Mouse (Mus musculus) midbrain, embryonic 12.5 days (tissue): ENCODE results near the gene Dync1li2. TPM values are rescaled to one million over a fixed set of nuclear protein-coding genes. Genes with fewer than 3 reads are reported as not detected.

Experiments used
- ATAC-seq: fragments of 200-750 bp; cut with Nextera tagmentation; 2 replicates; pipeline ENCODE4 v1.8.0; 2017; ENCODE audit warnings: low read depth, moderate TSS enrichment, moderate library complexity; ENCODE audit not compliant: low FRiP score
- H3K27ac ChIP-seq: fragments of 300-500 bp; sonication (generic); replicated peaks from 2 replicates; pipeline ENCODE4 v1.5.1; 2016; ENCODE audit warnings: mild to moderate bottlenecking
- H3K27me3 ChIP-seq: fragments of 300-500 bp; sonication (generic); 2 replicates; pipeline ENCODE4 v1.6.1; 2016; ENCODE audit warnings: mild to moderate bottlenecking
- H3K36me3 ChIP-seq: fragments of 300-500 bp; sonication (generic); 2 replicates; pipeline ENCODE4 v1.6.1; 2016
- H3K4me1 ChIP-seq: fragments of 300-500 bp; sonication (generic); 2 replicates; pipeline ENCODE4 v1.6.1; 2016
- H3K4me2 ChIP-seq: fragments of 300-500 bp; sonication (generic); replicated peaks from 2 replicates; pipeline ENCODE4 v1.6.1; 2016; ENCODE audit warnings: mild to moderate bottlenecking, moderate library complexity
- H3K4me3 ChIP-seq: fragments of 300-500 bp; sonication (generic); 2 replicates; pipeline ENCODE4 v1.5.1; 2016; ENCODE audit warnings: mild to moderate bottlenecking
- H3K9ac ChIP-seq: fragments of 300-500 bp; sonication (generic); replicated peaks from 2 replicates; pipeline ENCODE4 v1.6.1; 2016; ENCODE audit warnings: mild to moderate bottlenecking, moderate library complexity
- H3K9me3 ChIP-seq: fragments of 300-500 bp; sonication (generic); 2 replicates; pipeline ENCODE4 v1.6.1; 2016; ENCODE audit warnings: mild to moderate bottlenecking
- WGBS: fragments of 180-500 bp; shearing (Covaris S2); methylation state at CpG from one replicate; pipeline ENCODE4 v1.1.7; 2016; 5-methylcytosine and 5-hydroxymethylcytosine counted together
- polyA plus RNA-seq: library from polyadenylated mRNA; unstranded; fragments of >200 nt; fragmentation: Nextera tagmentation; extraction: Ambion mirVana; gene quantifications from 2 replicates; pipeline ENCODE4 v1.2.1, GENCODE M21; 2016

The Dync1li2 gene
- polyA plus RNA-seq, 1 experiment from 2014 or later, result 132 TPM

DNA sequence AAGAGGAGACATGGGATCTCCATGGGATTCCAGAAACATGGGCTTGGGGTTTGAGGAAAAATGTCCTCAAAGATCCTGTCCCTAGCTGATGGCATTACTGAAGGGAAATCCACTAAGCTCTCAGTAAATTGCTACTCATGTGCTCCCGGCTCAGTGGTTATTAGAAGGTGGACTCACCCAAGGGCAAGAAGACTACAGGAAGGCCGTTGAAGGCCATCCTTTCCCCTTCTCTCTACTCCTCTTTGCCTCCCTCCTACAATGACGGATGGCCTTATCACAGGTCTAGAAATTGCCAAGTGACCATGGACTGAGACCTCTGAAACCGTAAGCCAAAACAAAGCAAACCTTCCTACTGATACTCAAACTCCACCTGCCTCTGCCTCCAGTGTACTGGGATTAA lies 6.3 kb downstream of the Dync1li2 start:
- no peak overlapping the region for H3K4me3 ChIP-seq
- no peak for ATAC-seq
- H3K27ac ChIP-seq, result peak overlapping the region; percentile 31; the same call in 1 of the 2 replicates
- no peak overlapping the region for H3K4me2 ChIP-seq
- no peak overlapping the region for H3K9ac ChIP-seq
- WGBS, result 96% methylated on average over 4 of the region's 4 CpGs
- H3K9me3 ChIP-seq, result no peaks in the 10 kb centered on the region
- H3K27me3 ChIP-seq, result no peaks in the 10 kb centered on the region
- H3K4me1 ChIP-seq, result peaks cover 16% of the 10 kb centered on the region
- H3K36me3 ChIP-seq, result peaks cover 86% of the 10 kb centered on the region

DNA sequence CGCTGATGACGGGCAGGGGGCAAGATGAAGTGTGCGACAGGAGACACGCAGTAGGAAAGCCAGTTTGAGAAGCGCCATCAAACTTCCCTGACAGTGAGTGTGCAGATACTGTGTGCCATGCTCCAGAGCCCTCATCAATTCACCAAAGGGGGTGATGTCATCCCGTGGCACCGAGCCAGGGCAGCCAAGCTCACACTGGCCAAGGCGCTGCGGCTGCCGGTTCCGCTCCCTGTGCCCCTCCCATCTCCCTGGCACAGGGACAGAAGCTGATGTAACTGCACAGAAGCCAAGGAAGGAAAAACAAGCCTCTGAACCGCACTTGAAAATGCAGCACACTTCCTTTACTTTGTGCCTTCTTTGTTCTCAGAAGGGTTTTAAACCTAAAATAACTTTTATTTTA lies 6.8 kb downstream of the Dync1li2 start:
- Histone ChIP-seq H3K36me3 (peaks cover 92% of the 10 kb centered on the region), H3K4me3 (no peak overlapping the region), H3K4me1 (peaks cover 11% of the 10 kb centered on the region), H3K9me3 (no peaks in the 10 kb centered on the region), H3K27ac (0 out of 2 replicates have a peak overlapping the region, but pooled peaks have one; percentile 31), H3K27me3 (no peaks in the 10 kb centered on the region), H3K9ac (no peak overlapping the region), H3K4me2 (no peak overlapping the region)
- WGBS, result 80% methylated on average over 12 of the region's 12 CpGs
- ATAC-seq, result peak; percentile 92

- Histone ChIP-seq H3K27me3 (no peaks in the 10 kb centered on the region), H3K9me3 (no peaks in the 10 kb centered on the region), H3K36me3 (peaks cover 97% of the 10 kb centered on the region), H3K9ac (no peak overlapping the region), H3K4me2 (no peak overlapping the region), H3K27ac (no peak overlapping the region), H3K4me1 (peaks cover 5% of the 10 kb centered on the region; the same call in 1 of the 2 replicates), H3K4me3 (no peak overlapping the region)
- ATAC-seq, result no peak
- WGBS, result 88% methylated on average over 18 of the region's 18 CpGs
These were observed 8.0 kb downstream of the Dync1li2 start for GRCm38 (mm10) chr8:104434826-104435354.

DNA sequence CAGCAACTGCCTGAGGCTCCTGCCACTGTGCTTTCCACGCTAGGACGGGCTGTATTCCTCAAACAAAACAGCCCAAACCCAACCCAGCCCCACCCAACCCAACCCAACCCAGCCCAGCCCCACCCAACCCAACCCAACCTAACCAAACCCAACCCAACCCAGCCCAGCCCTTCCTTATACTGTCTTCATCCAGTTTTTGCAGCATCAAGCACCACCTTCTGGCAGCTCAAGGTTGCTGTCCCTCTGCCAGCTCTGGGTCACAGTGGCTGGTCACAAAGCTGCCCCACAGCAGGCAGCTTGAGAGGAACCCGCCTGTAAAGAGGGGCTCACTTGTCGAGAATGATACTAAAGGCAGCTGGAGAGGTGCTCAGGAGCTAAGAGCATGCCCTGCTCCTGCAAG lies 8.6 kb downstream of the Dync1li2 start:
- Histone ChIP-seq H3K4me1 (peaks cover 5% of the 10 kb centered on the region; the same call in 1 of the 2 replicates), H3K9ac (no peak overlapping the region), H3K27ac (no peak overlapping the region), H3K27me3 (no peaks in the 10 kb centered on the region), H3K4me2 (no peak overlapping the region), H3K4me3 (no peak overlapping the region), H3K9me3 (no peaks in the 10 kb centered on the region), H3K36me3 (peaks cover 97% of the 10 kb centered on the region)
- 84% methylated on average over 4 of the region's 4 CpGs for WGBS
- ATAC-seq, result no peak

- 97% methylated on average over 5 of the region's 5 CpGs for WGBS
- H3K36me3 ChIP-seq, result peaks cover 97% of the 10 kb centered on the region
- no peak overlapping the region for H3K9ac ChIP-seq
- H3K9me3 ChIP-seq, result no peaks in the 10 kb centered on the region
- H3K27me3 ChIP-seq, result no peaks in the 10 kb centered on the region
- H3K4me1 ChIP-seq, result peaks cover 5% of the 10 kb centered on the region; the same call in 1 of the 2 replicates
- H3K4me2 ChIP-seq, result no peak overlapping the region
- ATAC-seq, result no peak
- H3K27ac ChIP-seq, result no peak overlapping the region
- no peak overlapping the region for H3K4me3 ChIP-seq
These were observed 9.5 kb downstream of the Dync1li2 start for GRCm38 (mm10) chr8:104433191-104433842.

DNA sequence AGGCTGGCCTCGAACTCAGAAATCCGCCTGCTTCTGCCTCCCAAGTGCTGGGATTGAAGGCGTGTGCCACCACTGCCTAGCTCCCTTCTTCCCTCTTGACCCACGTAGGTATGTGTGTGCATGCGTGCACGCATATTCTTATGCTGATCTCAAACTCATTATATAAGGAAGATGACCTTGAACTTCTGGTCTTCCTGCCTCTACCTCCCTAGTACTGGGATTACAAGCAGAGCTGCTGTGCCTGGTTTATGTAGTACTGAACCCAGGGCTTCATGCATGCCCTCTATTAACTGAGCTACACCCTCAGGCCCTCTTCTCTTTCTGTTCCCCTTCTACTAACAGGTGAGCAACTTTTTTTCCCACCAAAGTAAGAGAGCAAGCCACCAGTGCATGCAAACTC lies 10.2 kb downstream of the Dync1li2 start:
- 98% methylated on average over 6 of the region's 6 CpGs for WGBS

GRCm38 (mm10) chr8:104430230-104430629 lies 12.6 kb downstream of the Dync1li2 start:
- peaks cover 3% of the 10 kb centered on the region; the same call in 1 of the 2 replicates for H3K4me1 ChIP-seq
- no peaks in the 10 kb centered on the region for H3K27me3 ChIP-seq
- no peak overlapping the region for H3K4me2 ChIP-seq
- 87% methylated on average over 7 of the region's 7 CpGs for WGBS
- no peak for ATAC-seq
- no peaks in the 10 kb centered on the region for H3K9me3 ChIP-seq
- no peak overlapping the region for H3K4me3 ChIP-seq
- no peak overlapping the region for H3K27ac ChIP-seq
- peaks cover 99% of the 10 kb centered on the region for H3K36me3 ChIP-seq
- H3K9ac ChIP-seq, result no peak overlapping the region

More for the DNA sequence above, 10.2 kb downstream of the Dync1li2 start:
- Histone ChIP-seq H3K4me2 (no peak overlapping the region), H3K9ac (no peak overlapping the region), H3K27ac (no peak overlapping the region), H3K4me3 (no peak overlapping the region), H3K27me3 (no peaks in the 10 kb centered on the region), H3K9me3 (no peaks in the 10 kb centered on the region), H3K4me1 (peaks cover 5% of the 10 kb centered on the region; the same call in 1 of the 2 replicates), H3K36me3 (peaks cover 99% of the 10 kb centered on the region)
- ATAC-seq, result no peak

DNA sequence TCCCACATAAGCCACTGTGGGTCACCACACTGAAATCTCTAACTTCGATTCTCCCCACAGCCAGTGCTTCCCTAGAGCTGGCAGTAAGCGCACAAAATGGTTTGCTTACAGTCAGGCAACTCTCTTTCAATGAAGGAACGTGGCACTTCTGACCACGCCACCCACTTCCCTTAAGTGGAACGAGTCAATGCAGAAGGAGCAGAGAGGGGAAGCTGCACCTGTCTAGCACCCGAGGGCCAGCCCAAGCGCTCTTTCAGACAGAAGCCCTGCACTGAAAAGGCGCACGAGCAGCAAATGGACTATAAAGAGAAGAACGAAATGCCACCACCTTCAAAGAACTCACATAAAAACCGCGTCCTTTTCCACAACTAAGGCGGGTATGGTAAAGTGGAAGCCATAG lies 15.1 kb downstream of the Dync1li2 start:
- ATAC-seq, result no peak
- Histone ChIP-seq H3K27ac (no peak overlapping the region), H3K4me1 (no peaks in the 10 kb centered on the region), H3K9me3 (no peaks in the 10 kb centered on the region), H3K27me3 (no peaks in the 10 kb centered on the region), H3K4me2 (no peak overlapping the region), H3K36me3 (peaks cover 98% of the 10 kb centered on the region), H3K9ac (no peak overlapping the region), H3K4me3 (no peak overlapping the region)
- 94% methylated on average over 13 of the region's 13 CpGs for WGBS

DNA sequence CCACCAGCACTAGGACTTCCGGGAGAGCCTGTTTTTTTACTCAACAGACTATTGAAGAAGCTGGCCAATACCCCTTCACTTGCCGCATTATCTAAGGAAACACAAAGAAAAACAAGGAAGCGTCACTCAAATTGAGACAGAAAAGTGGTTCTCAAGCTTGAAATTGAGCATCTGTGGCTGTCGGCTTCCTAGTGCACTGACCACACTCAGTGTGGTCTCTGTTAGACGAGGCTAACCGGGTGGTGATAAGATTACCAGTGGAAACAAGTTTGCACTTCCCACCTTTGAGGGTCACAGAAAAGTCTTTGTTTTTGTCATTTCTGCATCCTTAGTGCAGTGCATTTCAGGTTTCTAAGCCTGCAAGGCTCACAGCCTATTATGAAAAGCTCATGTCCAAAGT lies 20.5 kb downstream of the Dync1li2 start:
- no peaks in the 10 kb centered on the region for H3K27me3 ChIP-seq
- no peak for ATAC-seq
- 93% methylated on average over 6 of the region's 6 CpGs for WGBS

GRCm38 (mm10) chr8:104416022-104416421 lies 26.8 kb downstream of the Dync1li2 start:
- no peaks in the 10 kb centered on the region for H3K27me3 ChIP-seq

More for the DNA sequence above, 20.5 kb downstream of the Dync1li2 start:
- no peaks in the 10 kb centered on the region for H3K4me1 ChIP-seq
- H3K27ac ChIP-seq, result no peak overlapping the region
- H3K9ac ChIP-seq, result no peak overlapping the region
- H3K4me2 ChIP-seq, result no peak overlapping the region
- H3K4me3 ChIP-seq, result no peak overlapping the region
- H3K9me3 ChIP-seq, result no peaks in the 10 kb centered on the region
- H3K36me3 ChIP-seq, result peaks cover 95% of the 10 kb centered on the region

GRCm38 (mm10) chr8:104414204-104414603 lies 28.6 kb downstream of the Dync1li2 start:
- no peak overlapping the region for H3K4me2 ChIP-seq
- no peak for ATAC-seq
- H3K27me3 ChIP-seq, result no peaks in the 10 kb centered on the region
- no peaks in the 10 kb centered on the region for H3K9me3 ChIP-seq
- no peak overlapping the region for H3K27ac ChIP-seq
- no peaks in the 10 kb centered on the region for H3K4me1 ChIP-seq
- H3K36me3 ChIP-seq, result peaks cover 21% of the 10 kb centered on the region
- no peak overlapping the region for H3K9ac ChIP-seq
- WGBS, result 59% methylated on average over 3 of the region's 3 CpGs
- no peak overlapping the region for H3K4me3 ChIP-seq

More at GRCm38 (mm10) chr8:104416022-104416421, 26.8 kb downstream of the Dync1li2 start:
- no peak overlapping the region for H3K4me3 ChIP-seq
- H3K4me1 ChIP-seq, result no peaks in the 10 kb centered on the region
- H3K4me2 ChIP-seq, result no peak overlapping the region
- peaks cover 39% of the 10 kb centered on the region for H3K36me3 ChIP-seq
- no peaks in the 10 kb centered on the region for H3K9me3 ChIP-seq
- H3K27ac ChIP-seq, result no peak overlapping the region
- 88% methylated on average over 6 of the region's 6 CpGs for WGBS
- H3K9ac ChIP-seq, result no peak overlapping the region
- ATAC-seq, result no peak

DNA sequence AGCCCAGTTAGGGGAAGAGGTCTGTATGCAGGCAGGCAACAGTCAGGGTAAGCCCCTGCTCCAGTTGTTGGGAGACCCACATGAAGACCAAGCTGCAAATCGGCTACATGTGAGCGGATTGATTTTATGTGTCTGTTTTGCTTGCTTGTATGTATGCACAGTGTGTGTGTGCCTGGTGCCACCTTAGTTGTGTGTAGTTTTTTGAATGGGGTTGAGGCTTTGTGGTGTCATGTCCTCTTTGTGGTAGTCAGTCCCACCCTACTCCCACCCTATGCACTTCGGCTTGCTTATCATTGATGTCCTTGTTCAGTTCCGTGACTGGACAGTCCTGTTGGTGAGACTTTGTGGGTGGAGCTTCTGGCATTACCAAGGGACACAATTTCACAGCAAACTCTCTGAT lies 29.1 kb downstream of the Dync1li2 start:
- Histone ChIP-seq H3K9me3 (no peaks in the 10 kb centered on the region), H3K9ac (no peak overlapping the region), H3K27me3 (no peaks in the 10 kb centered on the region), H3K36me3 (peaks cover 17% of the 10 kb centered on the region), H3K27ac (no peak overlapping the region), H3K4me2 (no peak overlapping the region), H3K4me1 (no peaks in the 10 kb centered on the region), H3K4me3 (no peak overlapping the region)
- WGBS, result 79% methylated on average over 4 of the region's 4 CpGs
- ATAC-seq, result 0 out of 2 replicates have a peak, but pooled peaks have one; percentile 38
